8 mouse cellular contexts compared by ENCODE assay signal in genomic region chr16:34004128-34004578, GRCm38 (mm10). TPM values are rescaled to one million over a fixed set of nuclear protein-coding genes. Genes with fewer than 3 reads are reported as not detected.
DNase-seq lines count a peak whose midpoint lies in the region; ATAC-seq and TF ChIP-seq lines count a peak whose summit lies in the region.

No protein-coding gene starts in this region.

- H3K4me2 ChIP-seq in forebrain, embryonic 16.5 days (ENCODE audit: low read length), result peak overlapping the region; percentile 17
- peak overlapping the region; percentile 24 for H3K4me2 ChIP-seq in heart, postnatal 0 days (ENCODE audit: low read depth, low read length)
- no peak overlapping the region for H3K4me2 ChIP-seq in liver, postnatal 0 days (ENCODE audit: low read depth, low read length)

- intact Hi-C loops in left cerebral cortex, postnatal 25 days (cut with DNase I), result loop anchor here (5.0 kb wide), 2 partner anchors 38 to 88 kb away; no protein-coding TSS in a partner anchor
- intact Hi-C loops in left cerebral cortex, adult 2 months (cut with DNase I), result no loop called here

- no peak overlapping the region for H3K4me3 ChIP-seq in left cerebral cortex, adult 2 months
- H3K4me3 ChIP-seq in forebrain, embryonic 16.5 days (replicated peaks; ENCODE audit: low read length), result no peak overlapping the region
- H3K4me3 ChIP-seq in heart, postnatal 0 days (ENCODE audit: low read depth, low read length), result no peak overlapping the region
- no peak overlapping the region for H3K4me3 ChIP-seq in liver, postnatal 0 days (ENCODE audit: low read depth, low read length)

- no peaks in the 10 kb centered on the region for H3K9me3 ChIP-seq in forebrain, embryonic 16.5 days (ENCODE audit: control insufficient read depth, low read length)
- H3K9me3 ChIP-seq in heart, postnatal 0 days (replicated peaks; ENCODE audit: control insufficient read depth, low read length), result no peaks in the 10 kb centered on the region
- no peaks in the 10 kb centered on the region for H3K9me3 ChIP-seq in liver, postnatal 0 days (ENCODE audit: low read length)

- no peaks in the 10 kb centered on the region for H3K27me3 ChIP-seq in forebrain, embryonic 16.5 days (replicated peaks; ENCODE audit: control insufficient read depth, insufficient read depth, low read length)
- H3K27me3 ChIP-seq in heart, postnatal 0 days (ENCODE audit: control insufficient read depth, insufficient read depth, low read length), result no peaks in the 10 kb centered on the region
- no peaks in the 10 kb centered on the region for H3K27me3 ChIP-seq in liver, postnatal 0 days (ENCODE audit: insufficient read depth, low read length)

- peaks cover 4% of the 10 kb centered on the region for H3K36me3 ChIP-seq in forebrain, embryonic 16.5 days (ENCODE audit: control insufficient read depth, insufficient read depth)
- no peaks in the 10 kb centered on the region for H3K36me3 ChIP-seq in heart, postnatal 0 days (replicated peaks; ENCODE audit: control insufficient read depth, insufficient read depth, low read length)
- H3K36me3 ChIP-seq in liver, postnatal 0 days (replicated peaks; ENCODE audit: insufficient read depth, low read length), result no peaks in the 10 kb centered on the region

- no peak overlapping the region for H3K9ac ChIP-seq in forebrain, embryonic 16.5 days (replicated peaks; ENCODE audit: low read depth, low read length)
- H3K9ac ChIP-seq in heart, postnatal 0 days (replicated peaks; ENCODE audit: low read depth, low read length), result no peak overlapping the region
- H3K9ac ChIP-seq in liver, postnatal 0 days (replicated peaks), result no peak overlapping the region

- 6% methylated on average over 4 of the region's 4 CpGs for WGBS in forebrain, embryonic 16.5 days
- WGBS in heart, postnatal 0 days, result 9% methylated on average over 4 of the region's 4 CpGs
- 43% methylated on average over 4 of the region's 4 CpGs for WGBS in liver, postnatal 0 days (ENCODE audit: insufficient replicate concordance)

- H3K27ac ChIP-seq in left cerebral cortex, adult 2 months, result no peak overlapping the region
- H3K27ac ChIP-seq in forebrain, embryonic 16.5 days (ENCODE audit: low read length), result peak overlapping the region; percentile 89
- peak overlapping the region; percentile 61 for H3K27ac ChIP-seq in heart, postnatal 0 days (ENCODE audit: low read depth)
- H3K27ac ChIP-seq in liver, postnatal 0 days (ENCODE audit: low read depth), result no peak overlapping the region

- no peak for TF ChIP-seq CTCF in left cerebral cortex, adult 2 months (IDR thresholded peaks at IDR 0.05)
- TF ChIP-seq CTCF in heart, postnatal 0 days (IDR thresholded peaks at IDR 0.05; ENCODE audit: low read depth), result no peak
- no peak for TF ChIP-seq CTCF in liver, postnatal 0 days (IDR thresholded peaks at IDR 0.05; ENCODE audit: low read depth)

- peak; percentile 94 for ATAC-seq in forebrain, embryonic 16.5 days
- ATAC-seq in heart, postnatal 0 days (ENCODE audit: insufficient read depth, low read depth), result peak; percentile 78
- no peak for ATAC-seq in liver, postnatal 0 days

- TF ChIP-seq EP300 in heart, postnatal 0 days (IDR thresholded peaks at IDR 0.05; ENCODE audit: low read depth), result no peak
- no peak for TF ChIP-seq EP300 in liver, postnatal 0 days (IDR thresholded peaks at IDR 0.05; ENCODE audit: low read depth)

- peak; percentile 52 to 54 for DNase-seq in left cerebral cortex, postnatal 25 days (ENCODE audit: low spot score in 2 of 2)
- DNase-seq in left cerebral cortex, adult 2 months (ENCODE audit: extremely low spot score in 1 of 2, low spot score in 2 of 2), result no peak
- DNase-seq in heart, postnatal 0 days (ENCODE audit: low spot score), result peak; percentile 62
- peak; percentile 38 to 47 for DNase-seq in lung, adult 18-20 months
- peak; percentile 91 for DNase-seq in right cerebral cortex, postnatal 4 days
- no peak for DNase-seq in T-cell, adult 2 months (ENCODE audit: low spot score)
- DNase-seq in liver, postnatal 0 days, result no peak

- peaks cover 21% of the 10 kb centered on the region for H3K4me1 ChIP-seq in forebrain, embryonic 16.5 days (replicated peaks; ENCODE audit: control insufficient read depth, insufficient read depth, low read length)
- peaks cover 13% of the 10 kb centered on the region; the same call in 1 of the 2 replicates for H3K4me1 ChIP-seq in heart, postnatal 0 days (ENCODE audit: control insufficient read depth, insufficient read depth)
- H3K4me1 ChIP-seq in liver, postnatal 0 days (ENCODE audit: insufficient read depth), result no peaks in the 10 kb centered on the region

RNA-seq across cellular contexts. Expression of gene Umps, which starts 37.3 kb away (rescaled TPM):
- total RNA-seq in left cerebral cortex, postnatal 25 days (2021), result 10 to 100 TPM; 15.2 to 16.1 TPM
- total RNA-seq in left cerebral cortex, adult 2 months (2021), result 10 to 100 TPM; 14.4 to 15.0 TPM
- polyA plus RNA-seq in forebrain, embryonic 16.5 days (2015; fragmentation: Nextera tagmentation; extraction: Ambion mirVana), result 30.9 and 32.6 TPM in 2 replicates
- 14.3 and 15.0 TPM in 2 replicates for total RNA-seq in heart, postnatal 0 days (2014; rRNA removed; ENCODE audit: low replicate concordance)
- 12.5 and 12.6 TPM in 2 replicates for polyA plus RNA-seq in heart, postnatal 0 days (2015; fragmentation: Nextera tagmentation; extraction: Ambion mirVana)
- 16.7 and 18.6 TPM in 2 replicates for polyA plus RNA-seq in liver, postnatal 0 days (2015; fragmentation: Nextera tagmentation; extraction: Ambion mirVana)

Comparison
In these comparisons a context has a peak if more than half of its experiments do, and no peak if none do; other contexts are left out.
1. DNase-seq: peak in left cerebral cortex, postnatal 25 days (2 of 2), heart, postnatal 0 days (single experiment), lung, adult 18-20 months (2 of 2) and right cerebral cortex, postnatal 4 days (single experiment); none in left cerebral cortex, adult 2 months (0 of 2), T-cell, adult 2 months (single experiment) and liver, postnatal 0 days (single experiment).
2. H3K27ac ChIP-seq: peak in forebrain, embryonic 16.5 days (single experiment) and heart, postnatal 0 days (single experiment); none in left cerebral cortex, adult 2 months (single experiment) and liver, postnatal 0 days (single experiment).